Mouse (Mus musculus): ENCODE data around the gene Tecta.
A peak's percentile ranks its signal among the peaks of the same experiment; 100 is the strongest.

Gene Tecta

DNA sequence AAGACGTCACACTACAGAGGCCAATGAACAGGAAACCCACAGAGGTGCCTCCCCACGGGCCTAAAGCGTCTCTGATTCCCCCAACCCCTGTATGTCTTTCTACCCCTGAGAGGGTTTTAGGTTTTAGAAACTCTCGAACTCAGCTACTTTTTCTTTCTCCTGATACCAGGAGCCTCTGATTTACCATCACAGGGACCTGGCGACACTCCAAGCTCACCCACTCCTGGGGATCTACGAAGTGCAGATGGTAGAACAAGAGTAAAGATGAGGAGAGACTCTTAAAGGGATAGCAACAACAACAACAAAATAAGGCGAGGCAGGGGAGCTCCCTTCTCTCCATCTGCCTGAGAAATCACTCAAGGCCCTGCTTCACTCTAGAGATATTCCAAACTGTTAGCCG lies 12.7 kb downstream of the Tecta start:
- DNase-seq (ENCODE audit: low read depth): no peak

DNA sequence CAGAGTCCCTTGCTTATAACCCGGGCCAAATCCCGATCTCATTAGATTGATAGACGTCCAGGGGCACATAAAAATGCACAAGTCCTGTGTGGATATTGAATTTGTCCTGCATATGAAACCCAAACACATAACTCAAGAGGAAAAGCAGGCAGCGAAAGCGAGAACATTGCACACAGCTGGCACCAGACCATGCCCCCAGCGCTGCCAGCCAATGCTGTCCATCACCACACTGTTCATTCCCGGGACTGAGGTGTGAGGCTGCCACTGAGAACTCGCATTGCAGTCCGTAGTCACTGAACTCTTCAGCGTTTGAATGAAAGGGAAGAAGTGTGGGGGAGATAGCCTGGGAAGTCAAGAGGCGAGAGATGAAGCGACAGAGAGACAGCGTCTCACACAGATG lies 14.1 kb downstream of the Tecta start:
- no peak for DNase-seq (ENCODE audit: low read depth)

DNA sequence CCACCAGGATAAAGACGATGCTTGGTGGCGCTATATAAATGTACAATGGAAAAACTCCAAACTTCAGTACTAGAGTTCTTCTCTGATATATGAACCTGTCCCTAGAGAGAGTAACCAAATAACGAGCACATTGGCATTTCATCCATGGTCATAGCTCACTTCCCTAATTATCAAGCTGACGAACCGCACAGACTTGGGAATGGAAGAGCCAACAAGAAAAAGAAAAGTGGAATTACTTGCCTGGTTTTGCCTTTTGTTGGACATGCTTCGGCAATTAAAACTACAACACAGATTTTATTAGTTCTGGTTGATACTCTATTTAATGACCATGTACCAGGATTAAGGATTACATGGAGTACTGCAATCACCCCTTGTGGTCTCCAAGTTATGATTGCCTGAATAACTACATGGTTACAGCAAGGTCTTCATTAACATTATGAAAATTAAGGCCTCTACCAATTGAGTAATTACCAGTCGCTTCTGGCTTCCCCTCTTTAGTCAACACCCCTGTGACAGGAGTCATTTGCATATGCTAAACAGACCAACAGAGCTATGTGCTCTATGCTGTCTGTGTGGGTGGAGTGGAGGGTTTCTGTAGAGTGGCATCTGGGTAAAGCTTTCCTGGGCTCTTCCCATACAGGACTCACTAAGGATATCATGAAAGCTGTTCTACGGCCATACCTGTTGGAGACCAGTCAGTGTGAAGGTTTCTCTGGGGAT lies 16.9 kb downstream of the Tecta start:
- DNase-seq (ENCODE audit: low read depth): no peak

DNA sequence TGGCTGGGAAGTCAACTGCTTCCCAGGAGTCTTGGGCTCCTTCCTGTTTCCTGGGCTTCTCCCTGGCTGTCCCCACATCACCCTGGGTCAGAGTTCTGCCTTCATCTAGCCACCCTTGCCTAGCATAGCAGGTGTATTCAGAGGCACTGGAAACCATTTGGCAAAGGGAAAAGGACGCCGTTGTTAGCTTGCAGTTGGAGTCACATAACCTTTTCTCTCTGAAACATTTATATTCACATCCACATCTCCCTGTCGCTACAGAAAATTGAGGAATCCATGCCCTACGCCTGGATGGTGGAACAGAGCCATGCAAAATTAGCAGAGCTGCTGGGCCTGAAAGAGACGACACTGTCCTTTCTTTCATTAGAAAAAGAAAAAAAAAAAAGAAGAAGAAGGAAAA lies 17.7 kb downstream of the Tecta start:
- no peak for DNase-seq (ENCODE audit: low read depth)

DNA sequence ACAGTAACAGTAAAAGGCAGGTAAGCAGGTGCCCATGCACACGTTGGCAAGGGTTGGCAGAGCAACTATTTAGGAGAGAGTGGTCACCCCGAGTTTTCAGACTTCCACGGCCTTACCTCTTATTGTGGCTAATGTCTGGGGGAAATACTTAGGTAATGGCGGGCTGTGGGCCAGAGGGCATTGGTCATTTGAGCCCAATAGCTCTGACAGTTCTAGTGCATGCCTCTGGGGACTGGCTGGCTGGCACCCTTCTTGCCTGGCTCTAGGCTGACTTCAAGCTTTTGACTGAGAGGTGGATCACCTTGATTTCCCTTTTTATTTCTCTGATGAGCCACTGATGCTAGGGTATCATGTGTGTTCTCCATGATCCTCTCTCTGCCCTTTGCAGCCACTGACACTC lies 21.7 kb downstream of the Tecta start:
- no peak for DNase-seq (ENCODE audit: low read depth)

DNA sequence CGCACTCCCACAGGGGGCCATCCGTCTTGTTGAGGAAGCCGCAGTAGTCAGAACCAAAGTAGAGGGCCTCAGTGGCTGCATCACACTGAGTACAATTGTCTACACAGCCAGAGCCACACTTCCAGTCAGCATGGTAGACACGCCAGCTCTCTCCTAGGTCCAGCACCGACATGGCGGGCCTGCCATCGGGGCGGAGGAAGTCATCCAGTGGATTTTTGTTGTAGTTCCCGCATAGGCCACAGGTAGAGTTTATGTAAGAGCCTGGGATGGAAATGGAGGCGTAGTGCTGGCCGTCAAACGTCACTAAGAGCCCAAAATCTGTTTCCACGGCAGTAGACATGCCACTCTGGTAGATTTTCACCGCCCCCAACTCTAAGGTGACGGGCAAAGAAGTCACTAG lies 22.1 kb downstream of the Tecta start:
- no peak for DNase-seq (ENCODE audit: low read depth)

DNA sequence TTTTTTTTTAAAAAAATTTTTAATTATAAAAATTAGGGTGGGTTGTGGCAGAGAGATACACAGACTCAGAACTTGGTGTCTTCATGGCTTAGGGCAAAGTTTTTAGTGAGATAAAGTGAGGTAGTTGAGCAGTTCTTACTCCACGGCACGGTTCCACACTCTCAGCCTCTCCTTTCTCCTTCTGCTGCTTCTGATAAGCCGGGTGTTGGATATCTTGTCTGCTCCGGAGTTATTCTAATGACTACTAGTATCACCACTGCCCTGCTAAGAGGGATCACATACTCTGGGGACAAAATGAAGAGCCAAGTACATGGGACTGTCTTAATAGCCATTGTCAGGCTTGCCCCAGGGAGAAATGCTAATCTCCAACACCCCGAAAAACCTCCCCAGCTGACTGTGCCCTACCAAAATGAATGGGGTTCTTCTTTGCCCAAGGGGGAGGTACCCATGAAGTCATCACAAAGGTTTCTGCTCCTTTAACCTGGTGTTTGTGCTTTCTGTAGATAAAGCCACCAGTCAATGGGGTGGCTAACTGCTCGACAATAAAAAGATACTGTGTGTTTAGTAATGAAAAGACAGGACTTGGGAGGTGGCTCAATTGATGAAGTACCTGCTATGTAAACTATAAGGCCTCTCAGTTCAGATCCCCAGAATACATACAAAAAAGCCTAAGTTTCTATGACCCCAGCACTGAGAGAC lies 27.9 kb downstream of the Tecta start:
- DNase-seq (ENCODE audit: low read depth): peak; percentile 74

DNA sequence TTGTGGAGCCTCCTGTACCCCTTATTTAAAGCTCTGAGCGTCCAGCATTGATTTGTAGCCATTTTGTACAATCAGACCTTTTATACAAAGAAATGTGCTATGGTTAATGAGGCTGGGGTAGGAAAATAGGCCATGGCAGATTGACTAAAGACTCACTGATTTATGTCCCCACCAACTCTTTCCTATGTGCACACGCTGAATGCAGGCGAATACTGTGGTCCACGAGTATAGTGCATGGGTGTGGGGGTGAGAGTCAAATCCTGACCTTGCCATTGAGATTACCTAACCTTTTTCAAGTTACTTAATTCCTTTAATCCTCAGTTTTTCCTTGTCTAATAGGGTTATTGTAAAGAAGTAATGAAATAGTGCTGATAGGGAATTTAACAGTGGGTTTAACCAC lies 42.1 kb downstream of the Tecta start:
- DNase-seq (ENCODE audit: low read depth): no peak

DNA sequence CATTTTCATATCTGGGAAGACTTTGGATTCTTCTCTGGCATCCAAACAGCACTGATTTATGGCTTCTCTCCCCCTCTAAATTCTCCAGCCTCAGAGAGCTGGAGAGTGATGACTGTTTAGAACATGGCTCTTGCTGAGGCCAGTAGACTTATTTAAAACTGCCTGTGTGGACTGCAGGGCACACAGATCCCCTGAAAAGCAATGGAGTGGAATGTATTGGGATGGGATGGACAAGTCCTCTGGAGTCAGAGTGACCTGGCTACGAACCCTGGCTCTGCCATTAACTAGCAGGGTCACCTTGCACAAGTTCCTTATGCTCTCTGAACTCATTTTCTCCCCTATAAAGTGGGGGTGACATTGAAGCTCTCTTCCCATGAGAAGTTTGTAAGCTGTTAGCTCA lies 44.9 kb downstream of the Tecta start:
- no peak for DNase-seq (ENCODE audit: low read depth)

DNA sequence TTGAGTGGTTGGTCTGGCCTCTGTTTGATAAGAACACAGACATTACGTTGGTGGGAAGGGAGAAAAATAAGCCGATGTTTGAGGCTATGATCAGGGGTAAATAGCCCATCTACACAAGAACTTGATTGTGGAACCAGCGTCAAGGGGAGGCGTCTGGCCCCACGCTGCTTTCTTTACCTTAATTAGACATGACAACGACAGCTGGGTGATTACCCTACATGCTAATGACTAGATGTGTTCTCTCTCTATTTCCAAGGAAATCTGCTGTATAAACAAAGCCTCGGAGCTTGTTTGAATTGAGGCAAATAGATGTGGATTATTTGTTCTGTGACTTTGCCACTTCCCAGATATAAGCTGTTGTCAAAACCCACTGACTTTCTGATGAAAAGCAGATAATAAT lies 49.9 kb downstream of the Tecta start:
- no peak for DNase-seq (ENCODE audit: low read depth)

DNA sequence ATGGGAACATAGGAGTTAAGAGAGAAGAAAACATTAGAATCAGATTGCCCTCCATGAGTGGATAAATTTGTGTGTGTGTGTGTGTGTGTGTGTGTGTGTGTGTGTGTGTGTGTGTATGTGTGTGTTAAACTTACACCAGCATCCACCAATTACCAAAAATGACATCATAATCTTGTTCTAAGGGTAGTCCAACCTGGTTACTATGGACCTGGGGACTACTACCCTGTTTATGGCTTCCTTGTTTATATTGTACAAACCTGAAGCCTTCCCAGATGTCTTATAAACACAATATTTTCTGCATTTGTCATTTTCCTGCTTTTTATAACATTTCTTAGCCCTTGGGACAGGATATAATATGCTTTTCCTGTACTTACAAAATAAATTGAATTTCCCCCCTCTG lies 53.4 kb downstream of the Tecta start:
- no peak for DNase-seq (ENCODE audit: low read depth)

DNA sequence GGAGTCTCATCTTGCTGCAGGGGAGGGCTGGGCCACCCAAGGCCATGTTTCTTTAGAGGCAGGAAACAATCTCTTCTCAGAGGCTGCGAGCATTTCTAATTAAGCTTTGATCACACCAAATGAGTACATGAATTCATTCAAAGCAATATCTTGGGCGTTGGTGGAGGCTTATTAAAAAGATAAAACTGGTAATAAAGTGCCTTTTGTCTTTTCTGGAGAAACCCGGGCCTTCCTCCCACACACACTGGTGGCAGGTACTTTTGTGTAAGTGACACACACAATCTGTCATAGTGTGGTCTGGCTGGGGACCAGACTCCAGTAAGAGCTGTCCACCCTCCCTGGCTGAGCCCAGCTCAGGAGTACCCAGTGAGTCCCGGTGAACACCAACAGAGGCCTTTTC lies 60.6 kb downstream of the Tecta start:
- DNase-seq (ENCODE audit: low read depth): no peak

DNA sequence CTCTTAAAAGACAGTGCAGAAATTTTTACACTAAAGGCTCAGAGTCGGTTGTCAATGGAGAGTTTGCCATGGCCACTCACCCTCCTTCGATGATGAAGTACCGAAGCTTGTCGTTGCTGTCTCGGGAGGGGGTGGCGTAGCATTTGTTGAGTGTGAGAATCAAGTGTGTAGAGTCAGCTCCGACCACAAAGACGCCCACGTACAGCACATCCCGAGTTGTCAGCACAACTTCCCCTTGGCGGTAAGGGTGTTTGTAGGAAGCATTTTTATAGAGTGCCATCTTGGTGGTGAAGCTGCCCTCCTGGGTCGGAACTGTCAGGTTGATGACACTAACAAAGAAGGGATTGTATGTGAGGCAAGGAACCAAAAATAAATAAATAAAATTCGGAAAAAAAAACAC lies 62.7 kb downstream of the Tecta start:
- DNase-seq (ENCODE audit: low read depth): no peak

DNA sequence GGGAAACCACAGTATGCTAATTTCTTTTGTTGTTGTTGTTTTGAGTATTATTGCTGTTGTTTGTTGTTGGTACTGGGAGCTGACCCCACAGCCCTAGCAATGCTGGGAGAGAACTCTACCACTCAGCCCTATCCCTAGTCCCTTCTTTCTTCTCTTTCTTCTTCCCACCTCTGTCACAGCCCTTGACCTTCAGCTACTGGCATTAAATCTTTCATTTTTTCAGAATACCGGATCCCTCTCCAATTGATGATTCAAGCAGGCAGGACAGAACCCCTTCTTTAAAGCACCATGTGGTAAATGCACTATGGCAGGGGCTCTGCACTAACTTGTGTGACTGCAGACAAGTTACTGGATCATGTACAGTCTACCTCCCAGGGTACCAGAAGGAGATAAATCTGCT lies 63.2 kb downstream of the Tecta start:
- DNase-seq (ENCODE audit: low read depth): no peak

DNA sequence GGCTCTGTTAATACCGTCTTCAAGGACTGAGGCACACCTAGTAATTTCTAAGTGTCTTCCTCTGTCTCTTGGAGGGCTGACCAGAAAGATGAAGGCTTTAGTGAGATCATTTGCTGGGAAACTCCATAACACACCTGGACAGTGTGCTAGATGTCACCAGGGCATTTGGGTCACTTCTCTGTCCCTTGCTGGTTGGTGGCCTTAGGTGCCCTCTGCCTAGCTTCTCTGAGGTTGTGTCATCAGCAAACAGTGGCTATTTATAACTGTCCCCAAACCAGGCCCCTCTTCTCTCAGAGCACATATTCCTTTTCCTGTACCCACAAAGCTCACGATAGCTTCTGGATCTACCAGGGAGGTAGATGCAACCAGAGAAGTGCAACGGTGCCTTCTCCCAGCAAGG lies 64.8 kb downstream of the Tecta start:
- DNase-seq (ENCODE audit: low read depth): no peak

DNA sequence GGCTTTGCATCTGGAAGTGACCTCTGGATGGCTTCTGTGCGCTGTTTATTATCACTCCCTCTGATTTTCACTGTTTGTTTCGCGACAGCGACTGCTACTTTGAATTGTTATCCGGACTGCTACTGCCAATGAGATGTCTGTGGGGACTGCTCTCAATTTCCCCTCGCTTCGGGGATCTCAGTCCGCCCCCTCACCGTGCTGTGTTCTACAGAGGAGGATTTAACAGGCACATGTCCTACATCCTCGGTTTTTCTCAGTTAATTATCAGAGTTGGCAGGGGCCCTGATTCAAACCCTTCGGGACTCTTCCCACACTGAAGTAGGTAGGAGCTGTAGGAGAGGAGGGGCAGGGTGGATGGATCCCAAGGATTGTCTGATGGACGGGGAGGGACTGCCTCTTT lies 67.0 kb downstream of the Tecta start:
- no peak for DNase-seq (ENCODE audit: low read depth)

DNA sequence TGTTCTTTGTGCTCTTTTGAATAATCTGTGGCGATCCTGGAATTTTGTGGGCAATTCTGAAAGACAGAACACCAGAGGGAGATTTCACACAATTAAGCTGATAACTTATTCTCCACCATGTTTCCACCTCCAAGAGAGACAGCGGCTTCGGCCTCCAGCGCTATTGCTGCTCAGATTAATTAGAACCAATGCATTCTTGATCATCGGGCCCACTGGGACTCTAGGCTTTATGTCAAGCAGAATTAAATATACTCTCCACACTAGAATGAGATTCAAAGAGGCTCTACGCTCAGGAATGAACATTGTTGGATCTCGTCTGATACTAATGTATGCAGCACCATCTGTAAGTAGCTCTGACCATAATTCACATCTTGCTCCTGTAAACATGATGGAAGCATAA lies 68.4 kb downstream of the Tecta start:
- DNase-seq (ENCODE audit: low read depth): no peak

DNA sequence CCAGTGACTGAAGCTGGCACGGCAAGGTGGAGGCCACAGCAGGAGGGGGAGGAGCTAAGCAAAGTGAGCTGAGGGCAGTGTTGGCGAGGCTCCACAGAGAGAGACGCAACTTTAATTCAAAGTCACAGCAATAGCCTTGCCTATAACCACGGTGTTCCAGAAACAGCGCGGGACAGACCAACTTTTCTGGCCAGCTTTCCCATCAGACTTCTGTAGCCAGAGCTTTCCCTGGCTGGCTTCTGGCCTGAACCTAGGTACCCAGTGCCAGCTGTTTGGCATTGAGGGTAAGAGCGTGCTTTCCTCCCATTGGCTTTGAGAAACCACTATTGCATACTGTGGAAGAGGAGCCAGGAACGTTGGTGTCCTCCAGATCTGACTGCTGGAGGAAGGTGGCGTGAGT lies 70.0 kb downstream of the Tecta start:
- DNase-seq (ENCODE audit: low read depth): no peak

DNA sequence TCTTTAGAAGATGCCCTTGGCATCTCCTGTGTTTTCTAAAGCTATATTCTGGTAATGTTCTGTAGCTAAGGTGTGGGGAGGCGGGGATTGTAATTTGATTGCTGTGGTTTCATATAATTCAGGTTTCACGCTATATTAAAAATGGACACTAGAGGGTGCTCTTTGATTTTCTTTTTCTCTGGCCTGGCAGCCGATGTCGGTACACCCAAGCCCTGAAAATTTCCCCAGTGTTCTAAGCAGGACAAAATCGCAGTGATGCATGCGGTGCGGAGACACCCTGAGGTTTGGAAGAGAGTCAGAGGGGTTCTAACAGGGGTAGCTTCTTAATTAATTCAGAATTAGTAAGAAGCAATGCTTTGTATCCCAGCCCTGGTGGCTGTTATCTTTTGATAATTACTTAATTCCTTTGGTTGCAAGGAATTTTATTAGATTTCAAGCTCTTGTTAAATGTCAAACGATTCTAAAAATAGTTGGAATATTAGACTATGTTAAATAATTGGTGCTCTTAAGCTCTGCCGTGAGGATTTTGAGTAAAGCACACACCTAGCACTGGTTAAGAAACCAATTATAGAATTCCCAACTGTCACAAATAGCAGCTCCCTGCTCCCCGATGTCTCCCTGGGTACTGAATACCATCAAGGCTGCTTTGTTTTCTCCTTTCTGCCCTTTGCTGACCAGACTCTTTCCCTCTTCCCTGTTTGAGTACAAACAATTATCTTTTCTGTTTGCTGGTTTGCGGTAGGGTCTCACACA lies 72.9 kb downstream of the Tecta start:
- DNase-seq (ENCODE audit: low read depth): peak; percentile 39

DNA sequence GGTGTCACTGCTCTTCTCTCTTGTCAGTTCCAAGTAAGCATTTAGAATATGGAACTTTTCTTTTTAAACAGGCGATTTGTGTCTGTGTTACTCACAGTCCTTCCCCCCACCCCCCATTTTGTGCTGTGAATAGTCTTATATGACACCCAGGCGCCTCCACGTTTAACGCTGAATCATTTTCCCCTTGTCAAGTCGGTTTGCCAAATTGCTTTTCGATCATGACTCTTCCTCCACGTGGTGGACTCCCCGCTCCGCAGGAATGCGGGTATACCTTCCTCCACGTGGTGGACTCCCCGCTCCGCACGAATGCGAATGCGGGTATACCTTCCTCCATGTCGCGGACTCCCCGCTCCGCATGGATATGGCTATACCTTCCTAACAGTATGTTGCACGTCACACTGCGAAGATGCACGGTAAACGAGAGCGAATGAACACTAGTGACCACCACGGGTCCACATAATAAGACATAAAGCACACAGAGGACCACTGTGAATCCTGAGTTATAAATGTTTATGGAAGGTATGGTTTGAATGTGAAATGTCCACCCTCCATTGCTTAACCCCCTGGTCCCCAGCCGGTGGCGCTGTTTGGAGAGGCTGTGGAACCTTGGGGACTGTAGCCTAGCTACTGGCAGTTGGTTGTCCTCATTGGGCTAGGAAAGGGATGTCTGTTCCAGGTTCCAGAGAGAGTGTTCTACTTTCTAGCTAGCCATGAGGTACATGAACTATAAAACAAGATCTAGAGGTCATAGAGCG lies 74.9 kb downstream of the Tecta start:
- DNase-seq (ENCODE audit: low read depth): no peak

DNA sequence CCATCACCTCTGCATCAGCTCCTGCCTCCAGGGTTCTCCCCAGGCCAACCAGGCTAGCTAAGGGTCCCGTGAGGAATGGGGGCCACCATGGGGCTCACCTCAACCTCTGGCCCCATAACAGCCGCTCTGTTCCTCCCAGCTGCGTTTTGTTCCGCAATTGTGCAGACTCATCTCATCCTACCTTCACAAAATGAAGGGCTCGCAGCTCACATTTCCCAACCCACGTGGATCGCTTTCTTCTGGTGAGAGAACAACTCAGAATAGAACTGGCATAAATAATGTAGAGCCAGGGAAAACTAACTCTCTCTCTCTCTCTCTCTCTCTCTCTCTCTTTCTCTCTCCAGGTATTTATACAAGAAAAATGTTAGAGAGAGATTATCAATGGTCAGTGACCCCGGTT lies 76.5 kb downstream of the Tecta start:
- DNase-seq (ENCODE audit: low read depth): no peak

DNA sequence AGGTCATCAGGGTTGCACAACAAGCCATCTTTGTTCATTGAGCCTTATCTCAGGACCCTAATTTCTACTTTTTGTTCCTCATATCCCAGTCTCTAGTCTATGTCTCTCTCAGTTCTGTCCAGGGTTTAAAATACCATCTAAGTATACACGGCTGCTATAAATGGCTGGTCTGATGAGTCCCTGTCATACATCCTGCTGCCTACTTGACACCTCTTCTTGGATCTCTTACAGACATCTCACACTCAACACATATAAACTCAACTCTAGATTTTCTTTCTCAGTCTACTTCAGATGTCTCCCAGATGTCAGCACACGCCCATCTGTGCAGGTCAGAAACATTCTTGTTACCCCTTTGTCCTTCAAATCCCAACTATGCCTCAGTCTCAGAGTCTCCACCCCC lies 78.3 kb downstream of the Tecta start:
- no peak for DNase-seq (ENCODE audit: low read depth)

DNA sequence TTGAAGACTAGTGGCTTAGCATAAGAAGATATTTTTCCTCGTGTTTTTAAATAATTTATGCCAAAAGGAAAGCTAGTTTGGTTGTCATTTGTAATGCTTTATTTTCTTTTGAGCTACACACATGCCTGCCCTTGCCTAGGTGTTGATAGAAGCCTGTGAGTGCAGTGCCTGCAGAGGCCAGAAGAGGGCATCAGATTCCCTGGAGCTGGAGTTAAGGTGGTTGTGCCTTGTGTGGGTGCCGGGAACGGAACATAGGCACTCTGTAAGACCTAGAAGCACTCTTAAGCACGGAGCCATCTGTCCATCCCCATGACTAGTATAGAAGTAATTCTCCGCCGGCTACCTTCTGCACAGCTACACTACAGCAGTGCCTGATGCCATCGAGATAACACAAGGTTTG lies 79.1 kb downstream of the Tecta start:
- DNase-seq (ENCODE audit: low read depth): no peak
